Mouse (Mus musculus): ENCODE measurements around the gene Znrf4. TPM values are rescaled to one million over a fixed set of nuclear protein-coding genes. Genes with fewer than 3 reads are reported as not detected.

Znrf4 gene
- polyA plus RNA-seq, 1 experiment from 2014 or later, result not detected

DNA sequence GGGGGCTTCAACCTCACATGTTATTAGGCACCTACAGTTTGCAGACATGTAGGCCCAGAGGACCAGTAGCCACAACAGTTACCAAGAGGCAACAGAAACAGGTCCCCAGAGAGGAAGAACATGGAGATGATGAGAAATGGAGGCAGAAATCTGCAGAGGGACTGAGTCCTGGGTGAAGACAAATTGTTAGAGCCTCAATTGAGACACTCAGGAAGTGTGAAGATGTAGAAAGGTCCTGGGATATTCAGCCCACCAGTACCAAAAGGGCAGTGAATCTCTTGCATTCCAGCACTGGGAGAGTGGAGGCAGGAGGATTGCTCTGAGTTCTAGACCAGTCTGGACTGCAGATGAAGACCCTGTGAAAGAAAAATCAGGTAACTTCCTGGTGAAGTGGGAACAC lies 2.1 kb upstream of the Znrf4 start:
- ATAC-seq (ENCODE audit: insufficient read depth, low FRiP score, low TSS enrichment) (no peak), DNase-seq (ENCODE audit: low spot score) (no peak)
- peaks cover 13% of the 10 kb centered on the region; the same call in 1 of the 2 replicates for H3K4me1 ChIP-seq (ENCODE audit: control insufficient read depth, insufficient read depth, low read length)
- H3K27me3 ChIP-seq (ENCODE audit: control insufficient read depth, insufficient read depth, low read length), result peaks cover 36% of the 10 kb centered on the region
- no peaks in the 10 kb centered on the region for H3K9me3 ChIP-seq (ENCODE audit: control insufficient read depth, low read length)
- no peaks in the 10 kb centered on the region for H3K36me3 ChIP-seq (ENCODE audit: control insufficient read depth, insufficient read depth, low read length)
- no peak overlapping the region for H3K4me3 ChIP-seq (ENCODE audit: low read depth, low read length)
- H3K4me2 ChIP-seq (ENCODE audit: low read depth), result no peak overlapping the region
- no peak overlapping the region for H3K27ac ChIP-seq (ENCODE audit: low read depth, low read length)
- no peak overlapping the region for H3K9ac ChIP-seq (ENCODE audit: low read length)

DNA sequence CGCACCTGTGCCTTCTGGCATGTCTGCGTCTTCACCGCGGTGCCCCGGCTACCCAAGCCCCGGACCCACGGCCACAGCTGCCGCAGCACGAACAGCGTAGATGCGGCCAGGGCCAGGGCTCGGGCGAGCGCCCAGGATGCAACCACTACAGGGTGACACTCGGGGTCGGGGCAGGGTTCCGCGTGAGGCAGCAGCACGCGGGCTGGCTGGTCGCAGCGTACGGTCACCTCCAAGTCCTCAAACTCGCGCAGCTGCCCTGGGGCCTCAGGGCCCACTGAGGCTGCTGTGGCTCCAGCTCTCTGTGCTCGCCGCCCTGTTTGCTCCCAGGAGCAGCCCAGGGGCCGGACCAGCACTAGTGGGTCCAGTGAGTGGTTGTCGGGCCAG lies 532 bp downstream of the Znrf4 start:
- Histone ChIP-seq H3K9me3 (ENCODE audit: control insufficient read depth, low read length) (no peaks in the 10 kb centered on the region), H3K27me3 (ENCODE audit: control insufficient read depth, insufficient read depth, low read length) (peaks cover 36% of the 10 kb centered on the region), H3K4me3 (ENCODE audit: low read depth, low read length) (peak overlapping the region; percentile 20), H3K4me2 (ENCODE audit: low read depth) (peak overlapping the region; percentile 14; the same call in 1 of the 2 replicates), H3K9ac (ENCODE audit: low read length) (peak overlapping the region; percentile 32; the same call in 1 of the 2 replicates), H3K36me3 (ENCODE audit: control insufficient read depth, insufficient read depth, low read length) (no peaks in the 10 kb centered on the region), H3K4me1 (ENCODE audit: control insufficient read depth, insufficient read depth, low read length) (peaks cover 18% of the 10 kb centered on the region; the same call in 1 of the 2 replicates), H3K27ac (ENCODE audit: low read depth, low read length) (no peak overlapping the region)
- DNase-seq (ENCODE audit: low spot score) (no peak), ATAC-seq (ENCODE audit: insufficient read depth, low FRiP score, low TSS enrichment) (no peak)
- 22% methylated on average over 29 of the region's 29 CpGs for WGBS

DNA sequence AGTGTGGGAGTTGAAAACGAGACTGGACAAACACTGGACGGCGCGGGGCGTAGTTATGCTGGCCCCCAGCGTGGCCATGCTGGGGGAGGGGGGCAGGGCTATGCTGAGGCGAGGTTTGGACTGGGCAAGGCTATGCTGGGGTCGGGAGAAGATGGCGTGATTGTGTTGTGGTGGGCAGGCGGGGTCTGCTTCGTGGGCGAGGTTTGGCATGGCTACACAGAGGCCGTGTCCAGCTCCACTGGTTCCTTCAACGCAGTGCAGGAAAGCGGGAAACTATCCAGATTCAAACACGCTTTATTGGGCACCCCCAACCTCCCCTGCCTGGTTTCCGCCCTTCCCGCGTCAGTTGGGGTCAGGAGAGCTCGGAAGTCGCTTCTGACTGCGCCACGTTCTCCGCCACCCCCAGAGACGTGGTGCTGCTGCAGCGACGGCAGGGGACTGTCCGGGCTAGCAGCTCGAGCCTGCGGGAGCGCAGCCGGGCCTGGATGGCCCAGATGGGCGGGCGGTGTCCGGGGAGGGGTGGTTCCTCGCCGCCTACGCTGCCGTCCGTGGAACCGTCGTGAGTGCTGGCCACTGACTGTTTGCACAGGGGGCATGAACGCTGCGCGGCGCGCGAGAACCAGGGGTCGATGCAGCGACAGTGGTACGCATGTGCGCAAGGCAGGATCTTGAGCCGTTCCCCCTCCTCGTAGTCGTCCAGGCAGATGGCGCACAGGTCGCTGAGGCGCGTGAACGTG lies 1.1 kb downstream of the Znrf4 start:
- Histone ChIP-seq H3K9me3 (ENCODE audit: control insufficient read depth, low read length) (no peaks in the 10 kb centered on the region), H3K4me2 (ENCODE audit: low read depth) (peak overlapping the region; percentile 14; the same call in 1 of the 2 replicates), H3K9ac (ENCODE audit: low read length) (peak overlapping the region; percentile 32), H3K4me3 (ENCODE audit: low read depth, low read length) (peak overlapping the region; percentile 20), H3K27ac (ENCODE audit: low read depth, low read length) (no peak overlapping the region), H3K27me3 (ENCODE audit: control insufficient read depth, insufficient read depth, low read length) (peaks cover 36% of the 10 kb centered on the region), H3K36me3 (ENCODE audit: control insufficient read depth, insufficient read depth, low read length) (no peaks in the 10 kb centered on the region), H3K4me1 (ENCODE audit: control insufficient read depth, insufficient read depth, low read length) (peaks cover 19% of the 10 kb centered on the region; the same call in 1 of the 2 replicates)
- DNase-seq (ENCODE audit: low spot score), result peak; percentile 35
- ATAC-seq (ENCODE audit: insufficient read depth, low FRiP score, low TSS enrichment), result no peak
- WGBS, result 7% methylated on average over 60 of the region's 60 CpGs

DNA sequence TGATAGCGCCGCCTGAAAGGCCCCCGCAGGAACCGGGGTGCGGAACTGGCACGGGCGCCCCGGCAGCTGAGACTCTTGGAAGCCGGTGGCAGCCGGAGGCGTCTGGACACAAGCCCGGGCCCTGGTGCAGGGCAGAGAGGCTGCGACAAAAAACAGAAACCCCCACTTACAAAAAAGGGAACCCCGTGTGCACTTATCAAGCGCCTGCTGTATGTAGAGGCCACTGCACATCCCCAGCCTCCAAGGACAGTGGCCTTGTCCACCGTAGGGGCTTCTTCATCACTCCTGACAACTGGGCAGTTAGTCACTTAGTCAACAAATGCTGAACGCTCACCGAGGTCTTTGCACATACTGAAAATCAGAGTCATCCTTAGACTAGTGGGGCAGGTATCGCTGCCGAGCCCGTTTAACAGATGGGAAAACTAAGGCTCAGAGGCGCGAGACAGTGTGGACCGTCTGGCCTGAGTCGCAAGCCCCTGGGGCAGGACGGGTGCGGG lies 1.7 kb downstream of the Znrf4 start:
- peaks cover 36% of the 10 kb centered on the region for H3K27me3 ChIP-seq (ENCODE audit: control insufficient read depth, insufficient read depth, low read length)
- 0 out of 2 replicates have a peak overlapping the region, but pooled peaks have one; percentile 20 for H3K4me3 ChIP-seq (ENCODE audit: low read depth, low read length)
- no peak for DNase-seq (ENCODE audit: low spot score)
- H3K4me2 ChIP-seq (ENCODE audit: low read depth), result no peak overlapping the region
- H3K9ac ChIP-seq (ENCODE audit: low read length), result no peak overlapping the region
- ATAC-seq (ENCODE audit: insufficient read depth, low FRiP score, low TSS enrichment), result no peak
- H3K27ac ChIP-seq (ENCODE audit: low read depth, low read length), result no peak overlapping the region
- peaks cover 16% of the 10 kb centered on the region; the same call in 1 of the 2 replicates for H3K4me1 ChIP-seq (ENCODE audit: control insufficient read depth, insufficient read depth, low read length)
- no peaks in the 10 kb centered on the region for H3K9me3 ChIP-seq (ENCODE audit: control insufficient read depth, low read length)
- no peaks in the 10 kb centered on the region for H3K36me3 ChIP-seq (ENCODE audit: control insufficient read depth, insufficient read depth, low read length)
- WGBS, result 28% methylated on average over 27 of the region's 27 CpGs

DNA sequence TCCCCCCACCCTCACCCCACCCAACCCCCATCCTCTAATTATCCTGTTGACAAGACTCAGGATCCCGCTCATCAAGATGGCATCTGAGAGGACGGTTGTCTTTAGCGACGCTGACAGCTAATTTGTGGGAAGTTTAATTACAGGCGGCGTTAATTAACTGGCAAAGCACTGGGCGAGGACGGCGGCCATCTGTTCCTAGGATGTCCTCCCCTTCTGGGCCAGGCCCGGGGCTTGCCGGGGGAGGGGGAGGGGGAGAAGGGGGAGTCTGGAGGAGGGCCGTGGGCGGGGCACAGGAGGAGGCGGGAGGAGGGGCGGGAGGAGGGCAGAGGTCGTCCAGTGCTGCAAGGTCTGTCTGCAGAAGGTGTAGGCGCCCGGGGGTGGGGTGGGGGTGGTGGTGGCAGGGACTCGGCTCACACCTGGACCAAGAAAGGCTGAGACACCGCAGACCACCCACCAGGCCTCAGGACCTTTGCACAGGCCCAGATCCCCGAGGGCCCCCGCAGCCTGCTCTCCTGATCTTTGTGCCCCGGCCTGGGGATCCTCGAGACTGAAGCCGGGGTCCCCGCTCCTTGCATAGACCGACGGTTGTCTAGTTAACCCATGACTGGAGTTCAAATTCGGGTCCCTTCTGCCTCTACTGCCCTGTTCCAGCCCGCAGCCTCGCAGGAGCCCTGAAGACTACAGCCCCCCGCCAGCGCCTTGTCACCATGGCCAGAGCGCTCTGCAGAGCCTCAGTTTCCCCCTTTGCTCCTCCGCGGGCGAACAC lies 2.3 kb downstream of the Znrf4 start:
- ATAC-seq (ENCODE audit: insufficient read depth, low FRiP score, low TSS enrichment), result peak; percentile 10; the same call in 1 of the 2 replicates
- WGBS, result 8% methylated on average over 30 of the region's 37 CpGs
- H3K9ac ChIP-seq (ENCODE audit: low read length), result no peak overlapping the region
- H3K27ac ChIP-seq (ENCODE audit: low read depth, low read length), result no peak overlapping the region
- no peak overlapping the region for H3K4me2 ChIP-seq (ENCODE audit: low read depth)
- H3K4me1 ChIP-seq (ENCODE audit: control insufficient read depth, insufficient read depth, low read length), result peaks cover 12% of the 10 kb centered on the region; the same call in 1 of the 2 replicates
- H3K27me3 ChIP-seq (ENCODE audit: control insufficient read depth, insufficient read depth, low read length), result peaks cover 36% of the 10 kb centered on the region
- DNase-seq (ENCODE audit: low spot score), result peak; percentile 67
- H3K9me3 ChIP-seq (ENCODE audit: control insufficient read depth, low read length), result no peaks in the 10 kb centered on the region
- no peaks in the 10 kb centered on the region for H3K36me3 ChIP-seq (ENCODE audit: control insufficient read depth, insufficient read depth, low read length)
- no peak overlapping the region for H3K4me3 ChIP-seq (ENCODE audit: low read depth, low read length)

DNA sequence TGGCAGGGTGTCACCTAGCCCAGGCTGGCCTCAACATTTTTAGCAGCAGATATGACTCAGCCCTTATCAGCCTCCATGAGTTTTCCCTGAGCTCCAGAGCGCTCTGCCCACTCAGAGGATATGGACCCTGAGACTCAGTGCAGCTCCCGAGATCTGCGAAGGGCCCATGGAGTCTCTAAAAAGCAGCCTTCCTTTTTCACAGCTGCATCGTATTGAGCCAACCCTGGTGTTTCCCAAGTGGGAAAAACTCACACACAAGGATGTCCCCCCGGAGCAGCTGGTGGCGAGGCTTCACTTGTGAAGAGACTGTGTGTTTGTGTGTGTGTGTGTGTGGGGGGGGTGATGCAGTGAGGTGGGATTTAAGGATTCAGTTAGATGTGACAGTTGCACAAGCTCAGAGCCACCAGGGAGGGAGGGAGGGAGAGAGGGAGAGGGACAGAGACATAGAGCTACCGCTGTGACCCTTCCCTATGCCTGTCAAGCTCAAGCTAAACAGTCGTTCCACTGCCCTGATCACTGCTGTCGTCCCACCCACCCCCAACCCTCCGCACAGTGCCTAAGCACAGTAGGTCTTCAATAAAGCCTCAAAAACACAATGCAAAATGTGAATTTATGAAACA lies 3.1 kb downstream of the Znrf4 start:
- Histone ChIP-seq H3K4me2 (ENCODE audit: low read depth) (no peak overlapping the region), H3K4me3 (ENCODE audit: low read depth, low read length) (no peak overlapping the region), H3K4me1 (ENCODE audit: control insufficient read depth, insufficient read depth, low read length) (peaks cover 11% of the 10 kb centered on the region; the same call in 1 of the 2 replicates), H3K9ac (ENCODE audit: low read length) (no peak overlapping the region), H3K36me3 (ENCODE audit: control insufficient read depth, insufficient read depth, low read length) (no peaks in the 10 kb centered on the region), H3K9me3 (ENCODE audit: control insufficient read depth, low read length) (no peaks in the 10 kb centered on the region), H3K27me3 (ENCODE audit: control insufficient read depth, insufficient read depth, low read length) (peaks cover 36% of the 10 kb centered on the region), H3K27ac (ENCODE audit: low read depth, low read length) (no peak overlapping the region)
- no peak for DNase-seq (ENCODE audit: low spot score)
- ATAC-seq (ENCODE audit: insufficient read depth, low FRiP score, low TSS enrichment), result no peak
- WGBS, result 32% methylated on average over 10 of the region's 10 CpGs

DNA sequence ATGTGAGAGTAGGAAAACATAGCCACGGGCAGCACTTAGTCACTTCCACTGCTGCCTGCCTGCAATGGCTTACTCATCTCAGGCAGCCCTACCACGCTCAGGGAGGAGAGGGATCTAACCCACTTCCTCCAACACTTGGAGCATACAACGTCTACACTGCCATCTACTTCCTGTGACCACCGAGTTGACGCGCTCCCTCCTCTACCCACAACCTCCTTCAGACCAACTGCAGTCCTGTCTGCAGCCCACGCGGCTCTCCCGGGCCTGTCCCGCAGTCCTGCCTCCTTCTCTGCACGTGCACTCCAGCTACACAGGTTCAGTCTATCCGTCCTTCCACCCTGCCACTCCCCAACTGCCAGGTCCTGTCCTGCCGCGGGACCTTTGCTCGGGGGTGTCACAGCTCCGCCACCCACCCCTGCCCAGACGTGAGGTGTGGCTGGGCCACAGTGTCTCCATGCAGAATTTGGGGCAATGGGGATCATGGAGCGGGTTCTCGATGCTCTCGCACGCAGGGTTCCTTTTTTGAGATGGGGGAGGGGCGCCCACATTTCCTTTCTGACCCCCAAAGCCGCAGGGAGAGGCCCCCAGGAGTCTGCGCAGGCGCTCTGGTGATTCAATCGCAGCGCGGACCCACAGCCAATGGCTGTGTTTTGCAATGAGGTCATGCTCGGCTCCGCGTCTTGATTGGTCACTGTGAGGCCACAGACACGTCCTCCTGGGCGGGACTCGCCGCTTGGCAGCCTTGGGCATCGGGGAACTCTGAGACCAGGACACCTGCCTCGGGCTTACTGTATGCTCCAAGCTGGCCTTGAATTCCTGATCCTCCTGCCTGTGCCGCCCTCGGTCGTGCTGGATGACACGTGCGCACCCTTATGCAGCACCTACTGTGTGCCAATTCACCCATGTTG lies 4.8 kb downstream of the Znrf4 start:
- Histone ChIP-seq H3K4me1 (ENCODE audit: control insufficient read depth, insufficient read depth, low read length) (peaks cover 11% of the 10 kb centered on the region; the same call in 1 of the 2 replicates), H3K4me2 (ENCODE audit: low read depth) (peak overlapping the region; percentile 98), H3K9me3 (ENCODE audit: control insufficient read depth, low read length) (no peaks in the 10 kb centered on the region), H3K9ac (ENCODE audit: low read length) (peak overlapping the region; percentile 86), H3K4me3 (ENCODE audit: low read depth, low read length) (peak overlapping the region; percentile 52), H3K36me3 (ENCODE audit: control insufficient read depth, insufficient read depth, low read length) (no peaks in the 10 kb centered on the region), H3K27ac (ENCODE audit: low read depth, low read length) (peak overlapping the region; percentile 67), H3K27me3 (ENCODE audit: control insufficient read depth, insufficient read depth, low read length) (peaks cover 26% of the 10 kb centered on the region)
- DNase-seq (ENCODE audit: low spot score) (peak; percentile 94), ATAC-seq (ENCODE audit: insufficient read depth, low FRiP score, low TSS enrichment) (peak; percentile 94)
- WGBS, result under 1% methylated on average over 42 of the region's 42 CpGs

Measured in neural tube, embryonic 11.5 days (tissue).